Mouse (Mus musculus) CD4-positive, CD25-positive, alpha-beta regulatory T cell, adult 4 months (primary cell): Measurements from ENCODE around the gene Lrrc8b. TPM values are rescaled to one million over a fixed set of nuclear protein-coding genes. Genes with fewer than 3 reads are reported as not detected.

Source experiments
- ATAC-seq: one replicate; pipeline ENCODE4 v1.8.0; 2017
- polyA plus RNA-seq, 2 experiments: library from polyadenylated mRNA; unstranded; fragments of 100-300 nt; shearing (Covaris generic); gene quantifications; one replicate each; pipeline ENCODE4 v1.2.1; 2017

Lrrc8b gene
- polyA plus RNA-seq, 2 experiments from 2014 or later: 1.3 to 1.6 TPM

DNA sequence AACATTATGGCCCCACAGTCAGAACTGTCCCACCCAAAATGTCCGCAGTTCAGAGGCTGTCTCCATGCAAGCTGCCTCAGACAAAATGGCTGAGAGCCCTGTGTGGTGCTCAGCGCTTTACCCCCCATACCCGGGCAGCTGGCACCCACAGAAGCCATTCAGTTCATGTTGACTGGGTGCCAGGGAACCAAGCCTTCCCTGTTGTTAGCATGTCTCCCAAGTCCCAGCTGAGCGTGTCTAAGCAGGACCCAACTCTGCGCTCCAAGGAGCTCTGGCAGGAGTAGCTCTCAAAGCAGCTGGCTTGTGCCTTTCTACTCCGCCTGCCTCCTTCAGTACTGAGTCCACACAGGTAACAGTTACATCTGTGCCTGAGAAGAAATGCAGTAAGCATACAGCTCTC, 68.7 kb downstream of the Lrrc8b start:
- ATAC-seq: no peak

DNA sequence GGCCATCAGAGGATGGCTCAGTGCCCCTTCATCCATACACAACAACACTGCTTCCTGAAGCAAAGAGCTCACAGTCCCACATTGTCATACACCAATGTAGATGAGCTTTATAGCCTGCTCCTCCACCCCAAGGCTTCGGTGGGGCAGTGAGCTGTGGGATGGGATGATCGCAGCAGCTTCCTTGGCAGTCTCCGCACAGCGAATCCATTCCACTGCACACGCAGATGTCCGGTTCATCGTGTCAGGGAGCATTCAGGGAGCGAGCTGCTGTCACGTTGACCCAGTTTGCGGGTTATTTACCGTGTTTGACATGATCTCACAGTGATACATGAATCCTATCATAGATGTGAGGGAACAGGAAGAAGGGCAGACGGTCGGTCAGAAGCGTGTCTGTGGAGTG, 69.3 kb downstream of the Lrrc8b start:
- no peak for ATAC-seq

DNA sequence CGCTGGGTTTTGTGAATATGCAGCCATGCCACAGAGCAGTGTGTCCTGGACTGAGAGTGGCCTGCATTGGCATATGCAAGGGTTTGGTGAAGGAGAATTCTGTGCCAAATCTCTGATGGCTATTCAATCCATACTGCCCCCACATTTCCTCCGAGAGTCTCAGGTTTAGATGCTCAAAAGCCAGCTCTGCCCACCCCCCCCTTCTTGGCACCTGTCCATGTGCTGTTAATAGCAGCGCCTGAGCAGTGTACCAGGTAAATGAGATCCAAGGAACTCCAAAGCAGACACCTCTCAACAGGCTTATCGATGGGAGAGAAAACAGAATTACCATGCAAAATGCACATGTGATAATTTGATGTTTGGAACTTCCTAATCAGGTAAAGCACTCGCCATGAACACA, 74.6 kb downstream of the Lrrc8b start:
- no peak for ATAC-seq

DNA sequence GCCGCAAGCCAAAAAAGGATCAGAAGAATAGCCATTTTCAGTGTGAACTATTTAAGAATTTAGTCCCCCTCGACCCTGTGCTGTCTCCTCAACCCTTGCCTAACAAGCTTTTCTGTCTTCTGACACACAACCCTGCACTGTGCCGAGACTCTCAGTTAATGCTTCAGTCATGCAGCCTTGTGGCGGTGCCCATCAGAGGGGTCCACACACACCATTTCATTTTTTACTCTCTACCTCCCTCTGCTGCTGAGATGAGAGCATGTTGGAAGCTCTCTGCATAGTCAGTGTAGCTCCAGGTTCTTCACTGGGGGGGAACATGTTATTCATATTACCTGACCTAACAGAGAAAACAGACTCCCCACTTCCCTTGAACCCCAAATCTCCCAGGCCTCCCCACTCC, 75.8 kb downstream of the Lrrc8b start:
- ATAC-seq: no peak

DNA sequence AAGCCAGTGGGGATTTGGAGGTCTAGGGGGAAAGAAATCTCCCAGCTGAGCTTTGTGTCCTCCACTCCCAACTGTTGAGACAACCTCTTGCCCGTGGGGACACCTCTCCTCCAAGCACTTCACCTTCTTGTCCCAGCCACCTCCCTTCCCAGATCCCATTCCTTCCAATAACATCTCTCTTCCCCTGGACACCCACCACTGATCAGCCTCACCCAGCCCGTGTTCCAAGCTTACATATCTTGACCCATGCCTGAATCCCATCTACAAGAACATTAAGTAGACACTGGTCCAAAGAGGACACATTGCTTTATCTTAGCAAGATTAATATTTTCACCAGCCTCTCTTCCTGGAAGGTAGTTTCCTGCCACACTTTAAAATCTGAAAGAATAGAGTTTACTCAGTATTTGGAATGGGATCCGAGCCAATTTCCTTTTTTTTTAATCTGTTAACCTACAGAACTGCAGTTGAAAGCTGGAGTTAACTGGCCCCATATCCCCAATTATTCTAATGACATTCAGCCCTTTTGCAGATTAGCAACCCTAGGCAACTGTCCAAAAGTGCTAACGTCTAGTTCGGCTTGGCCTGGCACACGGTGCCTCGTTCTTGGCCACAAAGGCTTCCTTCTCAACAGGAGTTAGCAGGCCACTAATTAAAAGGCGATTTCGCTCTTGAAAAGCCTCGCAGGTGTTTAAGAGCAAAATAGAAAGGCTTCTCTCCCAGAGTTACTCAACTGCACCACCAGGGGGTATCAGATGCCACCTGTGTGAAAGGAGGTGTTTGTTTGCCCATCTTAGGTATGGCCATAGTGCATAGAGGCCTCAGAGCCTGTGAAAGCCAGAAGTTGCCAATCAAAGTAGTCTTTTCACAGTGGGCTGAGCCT, 77.0 kb downstream of the Lrrc8b start:
- ATAC-seq: peak; percentile 42

- no peak for ATAC-seq
These were observed 77.8 kb downstream of the Lrrc8b start for GRCm38 (mm10) chr5:105493377-105493776.

DNA sequence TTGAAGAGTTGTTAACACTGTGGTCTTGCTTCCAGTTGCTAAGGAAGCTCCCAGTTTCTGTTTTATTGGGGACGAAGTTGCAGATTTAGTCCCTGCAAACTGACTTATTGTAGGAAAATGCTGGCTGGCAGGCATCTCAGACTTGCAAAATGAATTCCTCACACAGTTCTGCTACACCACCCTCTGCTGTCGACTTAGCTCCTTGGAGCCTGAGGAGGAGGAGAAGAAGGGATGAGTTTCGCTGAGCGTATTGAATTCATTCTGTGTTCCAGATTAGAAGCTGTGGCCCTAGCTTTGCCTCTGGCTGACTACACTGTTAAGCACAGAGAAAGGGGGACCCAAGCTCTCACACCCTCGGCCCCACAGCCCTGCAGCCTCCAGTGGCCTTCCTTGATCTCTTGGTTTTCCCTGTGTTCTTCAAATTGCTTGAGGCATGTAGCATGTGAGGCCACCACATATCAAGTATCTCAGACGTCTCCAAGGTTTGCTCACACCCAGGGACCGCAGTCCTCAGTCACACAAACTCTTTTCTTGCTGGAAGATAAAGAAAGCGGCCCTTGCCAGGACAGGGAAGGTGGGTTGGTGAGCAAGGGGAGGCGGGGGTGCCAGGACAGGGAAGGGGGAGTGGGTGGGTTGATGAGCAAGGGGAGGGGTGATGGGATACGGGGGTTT, 78.8 kb downstream of the Lrrc8b start:
- ATAC-seq: no peak

- ATAC-seq: peak; percentile 88
These were observed 79.6 kb downstream of the Lrrc8b start for GRCm38 (mm10) chr5:105494918-105495901.

- no peak for ATAC-seq
These were observed 80.6 kb downstream of the Lrrc8b start for GRCm38 (mm10) chr5:105496133-105496532.

DNA sequence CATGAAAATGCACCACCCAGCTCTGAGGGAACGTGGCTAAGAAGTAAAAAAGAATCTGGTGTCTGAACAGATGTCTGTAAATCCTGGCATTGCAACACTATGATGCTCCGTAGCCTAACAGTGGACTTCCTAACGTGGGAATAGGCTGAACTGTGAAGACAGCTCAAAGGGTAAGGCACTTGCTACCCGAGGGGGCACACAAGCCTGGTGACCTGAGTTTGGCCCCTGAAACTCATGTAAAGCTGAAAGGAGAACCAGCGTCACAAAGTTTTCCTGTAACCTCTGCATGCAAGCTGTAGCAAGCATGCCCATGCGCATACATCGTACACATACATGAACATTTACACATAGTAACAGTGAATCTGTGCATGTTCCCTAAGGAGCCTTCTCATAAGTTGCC, 81.0 kb downstream of the Lrrc8b start:
- no peak for ATAC-seq

DNA sequence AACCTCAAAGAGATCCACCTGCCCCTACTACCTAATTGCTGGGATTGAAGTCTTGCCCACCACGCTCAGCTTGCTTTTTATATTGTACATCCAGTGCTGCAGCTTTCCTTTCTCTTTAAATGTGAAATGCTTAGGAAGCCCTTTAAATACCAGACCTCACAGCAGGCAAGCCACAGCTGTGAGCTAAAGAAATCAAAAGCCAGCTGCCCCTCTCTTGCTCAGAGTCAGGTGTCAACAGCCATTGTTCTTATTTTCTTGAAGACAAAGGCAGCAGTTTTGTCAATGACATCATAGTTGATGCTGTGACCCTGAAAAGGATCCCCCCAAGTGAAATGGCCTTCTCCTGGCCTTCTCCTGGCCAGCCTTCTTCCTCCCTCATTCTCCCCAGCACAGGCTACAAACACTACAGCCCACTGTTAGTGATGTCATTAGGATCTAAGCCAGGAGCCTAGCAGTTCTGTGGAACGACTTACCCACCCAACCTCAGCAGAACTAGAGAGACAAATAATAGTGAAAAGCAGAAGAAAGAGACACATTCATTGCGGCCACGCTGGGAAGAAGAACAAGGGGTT, 82.9 kb downstream of the Lrrc8b start:
- no peak for ATAC-seq

GRCm38 (mm10) chr5:105499396-105499795, 83.8 kb downstream of the Lrrc8b start:
- ATAC-seq: no peak

- peak; percentile 61 for ATAC-seq
These were observed 84.9 kb downstream of the Lrrc8b start for GRCm38 (mm10) chr5:105500132-105501121.

- ATAC-seq: no peak
These were observed 85.6 kb downstream of the Lrrc8b start for GRCm38 (mm10) chr5:105501136-105501535.

- ATAC-seq: peak; percentile 51
These were observed 93.2 kb downstream of the Lrrc8b start for GRCm38 (mm10) chr5:105508813-105509212.

DNA sequence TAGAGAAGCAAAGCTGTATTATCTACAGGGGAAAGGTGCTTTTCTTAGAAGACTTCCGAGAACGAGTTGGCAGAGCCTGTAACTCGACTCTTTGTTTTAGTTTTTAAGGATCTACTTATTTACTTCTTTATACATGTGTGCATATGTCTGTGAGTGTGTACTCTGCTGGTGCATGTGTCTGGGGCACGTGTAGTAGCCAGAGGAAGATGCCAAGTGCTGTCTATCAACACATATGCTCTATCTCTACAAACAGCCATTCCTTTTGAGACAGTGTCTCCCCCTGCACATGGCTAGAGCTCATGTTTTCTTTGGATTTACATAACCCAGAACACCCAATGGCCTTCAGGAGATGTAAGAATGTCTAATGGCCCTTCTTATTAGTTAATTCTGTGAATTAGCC, 96.7 kb downstream of the Lrrc8b start:
- ATAC-seq: no peak

DNA sequence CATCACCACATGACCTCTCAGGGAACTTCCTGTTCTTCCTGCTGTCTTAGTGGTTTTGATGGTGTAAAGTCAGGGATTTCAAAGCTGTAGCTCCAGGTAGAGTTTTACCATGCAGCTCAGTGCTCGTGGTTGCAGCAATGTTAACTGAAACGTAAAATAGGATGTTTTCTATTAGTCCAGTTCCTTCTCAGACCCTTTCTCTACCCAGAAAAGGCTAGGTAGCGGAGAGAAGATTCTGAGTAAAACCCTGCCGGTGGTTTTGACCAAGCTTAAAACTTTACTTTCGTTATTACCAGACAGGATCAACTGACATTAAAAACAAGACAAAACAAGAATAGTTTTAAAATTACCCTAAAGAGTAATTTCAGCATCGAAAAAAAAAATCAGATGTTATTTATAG, 100.0 kb downstream of the Lrrc8b start:
- peak; percentile 19 for ATAC-seq

GRCm38 (mm10) chr5:105516290-105516689, 100.7 kb downstream of the Lrrc8b start:
- no peak for ATAC-seq

DNA sequence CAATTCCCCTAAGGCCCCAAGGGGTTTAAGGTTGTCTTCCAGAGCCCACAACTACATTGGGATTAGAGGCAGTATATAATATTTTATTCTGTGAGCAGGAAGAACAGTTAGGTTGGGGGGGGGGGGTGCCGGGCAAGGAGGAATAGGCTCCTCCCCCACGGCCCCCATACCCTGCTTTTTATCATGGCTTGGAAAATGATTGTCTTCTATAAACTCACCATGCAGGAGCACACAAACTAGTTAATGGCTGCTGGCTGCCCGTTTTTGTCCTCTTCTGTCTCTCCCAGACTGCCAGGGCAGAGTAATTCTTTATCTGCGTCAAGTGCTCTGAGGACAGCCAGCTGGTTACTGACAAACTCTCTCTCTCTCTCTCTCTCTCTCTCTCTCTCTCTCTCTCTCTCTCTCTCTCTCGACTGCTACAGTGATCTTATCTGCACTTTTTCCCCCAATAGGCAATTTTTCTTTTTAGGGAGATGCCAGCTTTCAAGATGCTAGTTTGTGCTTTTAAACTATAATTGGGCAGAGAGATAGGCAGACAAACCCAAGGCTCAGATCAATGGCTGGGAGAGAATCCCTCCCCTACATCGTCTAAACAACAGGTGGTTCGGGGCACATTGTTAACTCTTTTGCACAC, 102.5 kb downstream of the Lrrc8b start:
- peak; percentile 3 for ATAC-seq

DNA sequence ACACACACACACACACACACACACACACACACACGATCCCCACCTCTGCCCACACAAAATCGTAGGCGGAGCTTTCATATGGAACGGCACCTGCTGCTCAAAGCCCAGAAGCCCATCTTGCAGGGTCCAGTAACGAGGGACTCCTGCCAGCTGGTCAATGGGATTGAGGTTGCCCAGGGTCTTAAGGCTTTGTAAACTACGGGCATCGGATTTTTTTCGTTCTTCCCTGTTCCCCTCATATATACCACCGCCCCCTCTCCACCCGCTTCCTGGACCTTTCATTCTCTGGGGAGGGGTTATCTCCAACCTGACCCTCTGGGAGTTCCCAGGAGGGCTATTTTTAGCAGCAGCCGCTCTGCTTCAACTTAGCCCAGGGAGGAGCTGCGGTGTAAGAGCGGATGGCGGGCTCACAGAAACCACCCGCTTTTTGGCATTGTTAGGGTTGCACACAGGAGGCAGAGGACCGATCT, 103.1 kb downstream of the Lrrc8b start:
- peak; percentile 64 for ATAC-seq
